Comparison of ENCODE assay signal across 9 mouse cellular contexts in the genomic region with DNA sequence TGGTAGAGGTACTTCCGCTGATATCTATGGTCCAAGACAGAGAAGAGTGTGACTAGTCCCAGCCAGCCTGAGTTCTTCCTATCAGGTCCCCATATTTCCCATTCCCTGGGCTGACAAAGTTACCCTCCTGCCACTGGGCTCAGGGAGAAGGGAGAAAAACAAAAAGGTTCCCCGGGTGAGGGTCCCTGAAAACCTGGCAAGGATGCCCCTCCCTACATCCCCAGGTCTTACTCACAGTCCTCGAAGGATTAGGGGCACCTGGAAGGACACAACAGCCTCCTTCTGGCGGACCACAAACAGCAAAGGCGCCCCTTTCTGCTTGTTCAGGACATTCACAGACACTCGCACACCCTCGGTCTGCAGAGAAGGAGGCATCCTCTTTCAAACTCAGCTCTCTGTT. TPM values are rescaled to one million over a fixed set of nuclear protein-coding genes. Genes with fewer than 3 reads are reported as not detected.
DNase-seq lines count a peak whose midpoint lies in the region; ATAC-seq and TF ChIP-seq lines count a peak whose summit lies in the region.
"Had no signal": no experiment of that assay in that cellular context is flagged by ENCODE, and none has a peak within 500 bp of the region (broad histone marks: within the 10 kb centered on the region; RNA-seq: fewer than 3 reads in every experiment).

No protein-coding gene starts in this region.

- TF ChIP-seq POLR2A in bone marrow macrophage, adult 2 months (IDR thresholded peaks at IDR 0.05; ENCODE audit: borderline replicate concordance, low read depth, low read length): no peak

- peaks cover 19% of the 10 kb centered on the region for H3K4me1 ChIP-seq in kidney, embryonic 16.5 days (ENCODE audit: insufficient read depth, low read length)
- peaks cover 11% of the 10 kb centered on the region for H3K4me1 ChIP-seq in bone marrow macrophage, adult 2 months (ENCODE audit: control insufficient read depth, insufficient read depth, low read length)
- peaks cover 27% of the 10 kb centered on the region for H3K4me1 ChIP-seq in embryonic facial prominence, embryonic 12.5 days
- peaks cover 33% of the 10 kb centered on the region for H3K4me1 ChIP-seq in liver, embryonic 12.5 days

- peak overlapping the region; percentile 81; the same call in 1 of the 2 replicates for H3K4me3 ChIP-seq in kidney, embryonic 16.5 days (ENCODE audit: low read length)
- peak overlapping the region; percentile 66 for H3K4me3 ChIP-seq in bone marrow macrophage, adult 2 months (ENCODE audit: insufficient read depth, low read length)
- H3K4me3 ChIP-seq in embryonic facial prominence, embryonic 12.5 days: no peak overlapping the region
- H3K4me3 ChIP-seq in liver, embryonic 12.5 days: peak overlapping the region; percentile 80

- no peak overlapping the region for H3K27ac ChIP-seq in kidney, embryonic 16.5 days (ENCODE audit: low read length)
- no peak overlapping the region for H3K27ac ChIP-seq in bone marrow macrophage, adult 2 months (ENCODE audit: insufficient read depth, low read depth, low read length)
- no peak overlapping the region for H3K27ac ChIP-seq in embryonic facial prominence, embryonic 12.5 days
- no peak overlapping the region for H3K27ac ChIP-seq in liver, embryonic 12.5 days

- no peak for ATAC-seq in kidney, embryonic 16.5 days (ENCODE audit: low FRiP score, low TSS enrichment)
- no peak for ATAC-seq in embryonic facial prominence, embryonic 12.5 days (ENCODE audit: insufficient number of reproducible peaks, insufficient read depth, low FRiP score, low TSS enrichment)
- no peak for ATAC-seq in liver, embryonic 12.5 days
- ATAC-seq in CD4-positive, CD25-positive, alpha-beta regulatory T cell, adult 4 months: no peak

- no peaks in the 10 kb centered on the region for H3K27me3 ChIP-seq in kidney, embryonic 16.5 days (ENCODE audit: insufficient read depth, low read length)
- no peaks in the 10 kb centered on the region for H3K27me3 ChIP-seq in embryonic facial prominence, embryonic 12.5 days
- no peaks in the 10 kb centered on the region for H3K27me3 ChIP-seq in liver, embryonic 12.5 days (replicated peaks)

- H3K36me3 ChIP-seq in kidney, embryonic 16.5 days (ENCODE audit: insufficient read depth, low read length): peaks cover 31% of the 10 kb centered on the region
- H3K36me3 ChIP-seq in embryonic facial prominence, embryonic 12.5 days: peaks cover 43% of the 10 kb centered on the region
- H3K36me3 ChIP-seq in liver, embryonic 12.5 days: peaks cover 52% of the 10 kb centered on the region

- TF ChIP-seq CTCF in bone marrow macrophage, adult 2 months (IDR thresholded peaks at IDR 0.05; ENCODE audit: low read depth, low read length): no peak

- DNase-seq in kidney, adult 18-20 months: no peak
- no peak for DNase-seq in ovary, postnatal 36 days (ENCODE audit: low spot score)
- no peak for DNase-seq in urinary bladder, postnatal 14 days (ENCODE audit: low spot score)
- DNase-seq: layer of hippocampus, postnatal 36 days had no signal

- H3K9ac ChIP-seq in kidney, embryonic 16.5 days (replicated peaks; ENCODE audit: low read length): peak overlapping the region; percentile 96
- 0 out of 2 replicates have a peak overlapping the region, but pooled peaks have one; percentile 16 for H3K9ac ChIP-seq in embryonic facial prominence, embryonic 12.5 days
- peak overlapping the region; percentile 93; the same call in 1 of the 2 replicates for H3K9ac ChIP-seq in liver, embryonic 12.5 days

- H3K4me2 ChIP-seq in kidney, embryonic 16.5 days (replicated peaks; ENCODE audit: low read depth, low read length): peak overlapping the region; percentile 71; the same call in 1 of the 2 replicates
- H3K4me2 ChIP-seq in embryonic facial prominence, embryonic 12.5 days (replicated peaks): peak overlapping the region; percentile 91; the same call in 1 of the 2 replicates
- peak overlapping the region; percentile 90 for H3K4me2 ChIP-seq in liver, embryonic 12.5 days

- WGBS in kidney, embryonic 16.5 days: 86% methylated on average over 7 of the region's 7 CpGs
- WGBS in embryonic facial prominence, embryonic 12.5 days: 71% methylated on average over 7 of the region's 7 CpGs
- 83% methylated on average over 7 of the region's 7 CpGs for WGBS in liver, embryonic 12.5 days (ENCODE audit: insufficient replicate concordance)

- H3K9me3 ChIP-seq in kidney, embryonic 16.5 days (ENCODE audit: low read length): no peaks in the 10 kb centered on the region
- no peaks in the 10 kb centered on the region for H3K9me3 ChIP-seq in embryonic facial prominence, embryonic 12.5 days
- H3K9me3 ChIP-seq in liver, embryonic 12.5 days (replicated peaks): no peaks in the 10 kb centered on the region

RNA-seq across cellular contexts. Expression of a gene that starts 2.2 kb away (rescaled TPM):
- polyA plus RNA-seq in kidney, embryonic 16.5 days (2015; fragmentation: Nextera tagmentation; extraction: Ambion mirVana): 44.5 and 45.8 TPM in 2 replicates
- 110 and 122 TPM in 2 replicates for polyA plus RNA-seq in bone marrow macrophage, adult 2 months (2012; ENCODE audit: insufficient read depth, insufficient read length, missing spikeins)
- 43.2 and 47.4 TPM in 2 replicates for polyA plus RNA-seq in embryonic facial prominence, embryonic 12.5 days (2016; fragmentation: Nextera tagmentation; extraction: Ambion mirVana)
- 31.5 and 33.3 TPM in 2 replicates for polyA plus RNA-seq in liver, embryonic 12.5 days (2016; fragmentation: Nextera tagmentation; extraction: Ambion mirVana)
- polyA plus RNA-seq in CD4-positive, CD25-positive, alpha-beta regulatory T cell, adult 4 months (2017; shearing (Covaris generic)): 10 to 100 TPM; 40.5 to 47.2 TPM

RNA-seq across cellular contexts. Expression of a gene that starts 17.0 kb away (rescaled TPM):
- polyA plus RNA-seq in kidney, embryonic 16.5 days (2015; fragmentation: Nextera tagmentation; extraction: Ambion mirVana): 92.3 and 154 TPM in 2 replicates
- 7.1 and 9.9 TPM in 2 replicates for polyA plus RNA-seq in bone marrow macrophage, adult 2 months (2012; ENCODE audit: insufficient read depth, insufficient read length, missing spikeins)
- 14.1 and 16.4 TPM in 2 replicates for polyA plus RNA-seq in embryonic facial prominence, embryonic 12.5 days (2016; fragmentation: Nextera tagmentation; extraction: Ambion mirVana)
- 9.2 and 11.0 TPM in 2 replicates for polyA plus RNA-seq in liver, embryonic 12.5 days (2016; fragmentation: Nextera tagmentation; extraction: Ambion mirVana)
- 1 to 10 TPM; 1.1 to 1.6 TPM for polyA plus RNA-seq in CD4-positive, CD25-positive, alpha-beta regulatory T cell, adult 4 months (2017; shearing (Covaris generic))

RNA-seq across cellular contexts. Expression of a gene that starts 46.2 kb away (rescaled TPM):
- polyA plus RNA-seq in kidney, embryonic 16.5 days (2015; fragmentation: Nextera tagmentation; extraction: Ambion mirVana): 50.5 and 62.7 TPM in 2 replicates
- polyA plus RNA-seq in bone marrow macrophage, adult 2 months (2012; ENCODE audit: insufficient read depth, insufficient read length, missing spikeins): 30.5 and 33.0 TPM in 2 replicates
- 62.2 and 64.1 TPM in 2 replicates for polyA plus RNA-seq in embryonic facial prominence, embryonic 12.5 days (2016; fragmentation: Nextera tagmentation; extraction: Ambion mirVana)
- polyA plus RNA-seq in liver, embryonic 12.5 days (2016; fragmentation: Nextera tagmentation; extraction: Ambion mirVana): 17.5 and 24.0 TPM in 2 replicates
- 10 to 100 TPM; 32.7 to 34.0 TPM for polyA plus RNA-seq in CD4-positive, CD25-positive, alpha-beta regulatory T cell, adult 4 months (2017; shearing (Covaris generic))

RNA-seq across cellular contexts. Expression of a gene that starts 46.6 kb away (rescaled TPM):
- 23.2 and 24.9 TPM in 2 replicates for polyA plus RNA-seq in kidney, embryonic 16.5 days (2015; fragmentation: Nextera tagmentation; extraction: Ambion mirVana)
- polyA plus RNA-seq in bone marrow macrophage, adult 2 months (2012; ENCODE audit: insufficient read depth, insufficient read length, missing spikeins): 22.3 and 27.6 TPM in 2 replicates
- polyA plus RNA-seq in embryonic facial prominence, embryonic 12.5 days (2016; fragmentation: Nextera tagmentation; extraction: Ambion mirVana): 23.6 and 23.7 TPM in 2 replicates
- 9.8 and 10.6 TPM in 2 replicates for polyA plus RNA-seq in liver, embryonic 12.5 days (2016; fragmentation: Nextera tagmentation; extraction: Ambion mirVana)
- 10 to 100 TPM; 18.3 to 38.1 TPM for polyA plus RNA-seq in CD4-positive, CD25-positive, alpha-beta regulatory T cell, adult 4 months (2017; shearing (Covaris generic))

RNA-seq across cellular contexts. Expression of a gene that starts 59.6 kb away (rescaled TPM):
- polyA plus RNA-seq in kidney, embryonic 16.5 days (2015; fragmentation: Nextera tagmentation; extraction: Ambion mirVana): 166 and 173 TPM in 2 replicates
- polyA plus RNA-seq in bone marrow macrophage, adult 2 months (2012; ENCODE audit: insufficient read depth, insufficient read length, missing spikeins): 41.0 and 44.9 TPM in 2 replicates
- polyA plus RNA-seq in embryonic facial prominence, embryonic 12.5 days (2016; fragmentation: Nextera tagmentation; extraction: Ambion mirVana): 230 and 231 TPM in 2 replicates
- 118 and 125 TPM in 2 replicates for polyA plus RNA-seq in liver, embryonic 12.5 days (2016; fragmentation: Nextera tagmentation; extraction: Ambion mirVana)
- polyA plus RNA-seq in CD4-positive, CD25-positive, alpha-beta regulatory T cell, adult 4 months (2017; shearing (Covaris generic)): 10 to 100 TPM; 64.2 to 72.1 TPM

Comparison
In these comparisons a context has a peak if more than half of its experiments do, and no peak if none do; other contexts are left out.
1. H3K9ac ChIP-seq: peak in every context shown above with its lines; median percentile 96 in kidney, embryonic 16.5 days; 93 in liver, embryonic 12.5 days; 16 in embryonic facial prominence, embryonic 12.5 days.